Mouse (Mus musculus) embryonic facial prominence, embryonic 10.5 days (tissue): Measurements from ENCODE around the gene Prlr. TPM values are rescaled to one million over a fixed set of nuclear protein-coding genes. Genes with fewer than 3 reads are reported as not detected.

Source experiments
- DNase-seq: peaks from one replicate; pipeline ENCODE4 v3.0.0-alpha.2; 2017; ENCODE audit warnings: low spot score
- H3K27ac ChIP-seq: fragments of 300-500 bp; sonication (generic); replicated peaks from 2 replicates; pipeline ENCODE4 v1.5.1; 2016; ENCODE audit warnings: mild to moderate bottlenecking
- H3K27me3 ChIP-seq: fragments of 300-500 bp; sonication (generic); replicated peaks from 2 replicates; pipeline ENCODE4 v1.6.1; 2016; ENCODE audit warnings: low read depth, mild to moderate bottlenecking; ENCODE audit not compliant: poor library complexity, severe bottlenecking
- H3K36me3 ChIP-seq: fragments of 300-500 bp; sonication (generic); replicated peaks from 2 replicates; pipeline ENCODE4 v1.6.1; 2016; ENCODE audit warnings: mild to moderate bottlenecking, moderate library complexity
- H3K4me1 ChIP-seq: fragments of 300-500 bp; sonication (generic); 2 replicates; pipeline ENCODE4 v1.6.1; 2016
- H3K4me3 ChIP-seq: fragments of 300-500 bp; sonication (generic); 2 replicates; pipeline ENCODE4 v1.5.1; 2016; ENCODE audit warnings: mild to moderate bottlenecking, moderate library complexity
- H3K9me3 ChIP-seq: fragments of 300-500 bp; sonication (generic); 2 replicates; pipeline ENCODE4 v1.6.1; 2016; ENCODE audit warnings: mild to moderate bottlenecking
- WGBS: fragments of 180-500 bp; shearing (Covaris S2); methylation state at CpG from one replicate; pipeline ENCODE4 v1.1.7; 2016; 5-methylcytosine and 5-hydroxymethylcytosine counted together
- polyA plus RNA-seq: library from polyadenylated mRNA; unstranded; fragments of >200 nt; fragmentation: Nextera tagmentation; extraction: Ambion mirVana; gene quantifications from 2 replicates; pipeline ENCODE4 v1.2.1, GENCODE M21; 2016

The Prlr gene
- polyA plus RNA-seq = 0.10 and 0.50 TPM in 2 replicates

- Histone ChIP-seq H3K36me3 (no peaks in the 10 kb centered on the region), H3K27me3 (peaks cover 36% of the 10 kb centered on the region), H3K27ac (no peak within 1 kb of the TSS), H3K4me3 (peak within 1 kb of the TSS; percentile 56), H3K9me3 (no peaks in the 10 kb centered on the region), H3K4me1 (peaks cover 12% of the 10 kb centered on the region)
- DNase-seq = peak; percentile 11
- 4% methylated on average over 9 of the region's 9 CpGs for WGBS
These were observed at the start of gene Prlr for GRCm38 (mm10) chr15:10177083-10177482. Prlr (plus strand) TSS chr15:10177238.

DNA sequence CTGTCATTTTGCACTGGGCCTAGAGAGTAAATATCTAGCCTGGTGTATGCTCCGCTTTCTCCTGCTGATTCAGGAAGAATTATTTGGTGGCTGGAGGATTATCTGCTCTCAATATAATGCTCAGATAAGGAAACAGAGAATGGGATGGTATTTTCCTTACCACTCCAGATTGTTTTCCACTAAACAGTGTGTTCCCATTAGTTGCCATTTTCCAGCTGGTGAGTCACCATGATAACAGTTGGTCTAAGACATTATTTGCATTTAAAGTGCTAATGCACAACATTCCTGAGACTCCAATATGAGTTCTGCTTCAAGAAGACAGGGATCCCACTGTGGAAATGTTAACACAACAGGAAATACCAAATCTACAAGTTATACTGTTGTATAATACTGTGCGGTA, 43.3 kb upstream of the Prlr start:
- WGBS = 92% methylated on average over 2 of the region's 2 CpGs
- Histone ChIP-seq H3K4me1 (no peaks in the 10 kb centered on the region), H3K9me3 (no peaks in the 10 kb centered on the region), H3K36me3 (no peaks in the 10 kb centered on the region), H3K27me3 (no peaks in the 10 kb centered on the region), H3K27ac (no peak overlapping the region), H3K4me3 (no peak overlapping the region)
- DNase-seq = no peak

DNA sequence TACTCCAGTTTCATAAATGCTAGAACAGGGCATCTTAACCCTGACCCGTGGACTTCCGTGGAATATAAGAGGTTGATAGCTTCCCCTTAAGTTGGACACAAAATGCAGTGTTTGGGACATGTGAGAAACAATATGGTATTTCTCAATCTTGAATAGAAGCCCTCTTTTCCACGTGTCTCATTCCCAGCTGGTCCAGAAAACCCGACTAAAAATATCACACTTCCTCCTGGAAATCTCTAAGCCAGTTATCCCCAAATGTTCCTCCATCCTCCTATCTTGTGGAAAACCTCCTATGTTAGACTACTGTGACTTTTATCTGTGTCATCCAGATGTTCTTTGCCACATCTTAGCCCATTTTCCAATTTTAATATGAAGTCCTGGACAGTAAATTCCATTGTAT, 42.1 kb upstream of the Prlr start:
- no peaks in the 10 kb centered on the region for H3K36me3 ChIP-seq
- 79% methylated on average over 4 of the region's 4 CpGs for WGBS
- H3K9me3 ChIP-seq = no peaks in the 10 kb centered on the region
- H3K4me3 ChIP-seq = no peak overlapping the region
- no peak overlapping the region for H3K27ac ChIP-seq
- no peaks in the 10 kb centered on the region for H3K4me1 ChIP-seq
- DNase-seq = no peak
- H3K27me3 ChIP-seq = no peaks in the 10 kb centered on the region

DNA sequence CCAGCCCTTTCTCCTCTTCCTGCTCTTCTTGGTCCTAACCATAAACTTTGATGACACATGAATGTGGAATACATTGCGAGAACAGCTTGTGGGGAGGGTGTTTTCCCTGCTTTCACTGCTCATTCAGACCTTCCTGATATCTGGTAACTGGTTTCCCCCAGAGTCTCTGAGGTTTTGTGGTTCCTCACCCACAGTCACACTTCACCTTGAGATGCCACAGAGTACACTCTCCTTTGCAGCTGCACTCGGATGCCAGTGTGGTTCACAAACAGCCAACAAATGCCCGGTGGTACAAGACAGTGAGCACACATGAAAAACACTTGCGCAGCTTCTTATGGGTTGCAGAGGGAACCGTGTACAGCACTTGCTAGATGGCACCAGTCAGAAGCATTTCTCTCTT, 32.5 kb upstream of the Prlr start:
- H3K27me3 ChIP-seq = no peaks in the 10 kb centered on the region
- WGBS = 88% methylated on average over 5 of the region's 5 CpGs
- H3K4me1 ChIP-seq = no peaks in the 10 kb centered on the region
- no peak for DNase-seq
- no peaks in the 10 kb centered on the region for H3K9me3 ChIP-seq
- no peak overlapping the region for H3K4me3 ChIP-seq
- no peak overlapping the region for H3K27ac ChIP-seq
- H3K36me3 ChIP-seq = no peaks in the 10 kb centered on the region

DNA sequence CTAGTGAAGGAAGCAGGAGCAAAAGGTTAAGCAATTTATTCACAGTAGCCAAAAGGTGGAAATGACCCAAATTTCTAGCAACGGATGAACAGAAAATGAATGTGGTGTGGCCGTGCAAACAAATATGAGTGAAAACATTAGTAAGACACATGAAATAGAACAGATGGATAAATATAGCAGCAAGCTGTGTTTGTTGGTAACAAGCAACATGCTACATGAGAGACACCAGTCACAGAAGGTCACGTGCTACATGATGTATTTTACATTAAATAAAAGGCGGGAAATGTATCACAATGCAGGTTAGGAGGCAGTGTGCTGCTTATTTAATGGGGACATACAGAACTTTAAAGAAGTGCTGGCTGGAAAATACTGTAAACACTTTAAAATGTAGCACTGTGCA, 28.8 kb upstream of the Prlr start:
- Histone ChIP-seq H3K4me3 (no peak overlapping the region), H3K27me3 (no peaks in the 10 kb centered on the region), H3K4me1 (no peaks in the 10 kb centered on the region), H3K27ac (no peak overlapping the region), H3K9me3 (no peaks in the 10 kb centered on the region), H3K36me3 (no peaks in the 10 kb centered on the region)
- no peak for DNase-seq
- WGBS = 89% methylated on average over 4 of the region's 4 CpGs

DNA sequence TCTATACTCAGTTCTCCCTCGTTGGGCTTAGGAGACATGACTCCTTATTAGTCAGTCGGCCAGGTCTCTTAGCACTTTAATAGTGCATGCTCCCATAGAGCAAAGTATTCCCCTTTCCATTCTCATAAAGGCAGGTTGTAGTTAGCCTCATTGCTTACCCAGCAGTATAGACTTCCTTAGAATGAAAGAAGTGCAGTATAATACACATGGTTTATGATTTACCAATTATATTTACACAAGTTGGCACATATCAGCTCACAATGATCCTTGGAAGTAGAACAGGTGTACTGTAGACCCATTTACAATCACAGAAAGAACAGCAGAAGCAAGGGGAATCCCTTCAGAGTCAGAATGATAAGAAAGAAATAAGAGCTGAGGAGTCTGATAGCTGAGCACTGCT, 16.4 kb upstream of the Prlr start:
- Histone ChIP-seq H3K27me3 (no peaks in the 10 kb centered on the region), H3K9me3 (peaks cover 7% of the 10 kb centered on the region; the same call in 1 of the 2 replicates), H3K36me3 (no peaks in the 10 kb centered on the region), H3K27ac (no peak overlapping the region), H3K4me3 (no peak overlapping the region), H3K4me1 (no peaks in the 10 kb centered on the region)
- no peak for DNase-seq
- 87% methylated on average over 2 of the region's 2 CpGs for WGBS

GRCm38 (mm10) chr15:10175078-10175477, 2.0 kb upstream of the Prlr start:
- H3K9me3 ChIP-seq = no peaks in the 10 kb centered on the region
- DNase-seq = no peak
- 90% methylated on average over 6 of the region's 6 CpGs for WGBS

DNA sequence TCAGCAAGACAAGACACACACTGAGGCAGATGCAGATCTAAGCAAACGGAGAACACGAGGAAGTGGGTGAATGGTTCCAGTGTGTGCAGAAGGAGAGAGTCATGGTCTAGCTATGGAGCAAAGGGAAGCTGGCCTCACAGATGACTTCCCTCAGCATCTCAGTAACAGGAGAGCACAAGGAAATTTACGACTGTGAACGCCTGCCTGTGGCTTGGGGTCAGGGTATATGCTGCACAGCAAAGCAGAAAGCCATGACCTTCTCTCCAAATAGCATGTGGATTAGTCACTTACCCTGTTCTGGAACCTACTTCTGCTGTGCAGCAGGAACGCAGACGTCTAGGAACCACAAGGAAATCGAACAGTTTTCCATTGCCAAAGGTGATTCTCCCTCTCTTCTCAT, 1.4 kb upstream of the Prlr start:
- Histone ChIP-seq H3K4me1 (peaks cover 12% of the 10 kb centered on the region), H3K9me3 (no peaks in the 10 kb centered on the region), H3K36me3 (no peaks in the 10 kb centered on the region), H3K4me3 (no peak overlapping the region), H3K27ac (no peak overlapping the region), H3K27me3 (peaks cover 36% of the 10 kb centered on the region)
- DNase-seq = no peak
- 77% methylated on average over 7 of the region's 7 CpGs for WGBS

More at GRCm38 (mm10) chr15:10175078-10175477, 2.0 kb upstream of the Prlr start:
- H3K4me1 ChIP-seq = peaks cover 12% of the 10 kb centered on the region
- H3K4me3 ChIP-seq = no peak overlapping the region
- peaks cover 36% of the 10 kb centered on the region for H3K27me3 ChIP-seq
- no peak overlapping the region for H3K27ac ChIP-seq
- H3K36me3 ChIP-seq = no peaks in the 10 kb centered on the region

DNA sequence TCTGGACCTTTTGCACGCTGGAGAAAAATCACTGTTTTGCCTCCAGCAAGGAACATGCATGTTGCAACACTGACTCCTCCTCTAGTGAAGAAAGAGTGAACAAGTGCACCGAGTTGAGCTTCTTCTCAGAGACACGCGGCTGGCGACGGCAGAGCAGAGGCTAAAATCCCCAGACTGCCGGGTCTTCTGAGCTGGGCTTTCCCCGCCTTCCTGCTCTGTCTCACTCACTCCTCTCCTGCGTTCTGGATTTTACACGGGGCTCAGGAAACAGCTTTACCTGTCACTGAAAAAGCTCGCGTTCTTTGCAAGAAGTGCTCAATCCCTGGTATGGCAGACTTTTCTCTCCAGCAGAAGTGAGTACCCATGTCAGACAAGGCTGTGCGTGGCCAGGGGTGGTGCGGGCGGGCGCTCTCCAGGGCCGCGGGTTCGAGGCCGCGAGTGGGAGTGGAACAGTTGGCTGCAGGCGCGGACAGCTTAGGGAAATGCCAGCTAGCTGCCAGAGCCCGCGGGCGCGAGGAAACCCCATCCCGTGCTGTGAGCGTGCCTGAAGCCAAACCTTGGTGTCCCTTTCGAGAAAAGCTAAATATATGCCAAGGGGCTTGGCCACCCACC, 587 bp downstream of the Prlr start:
- DNase-seq = peak; percentile 42
- Histone ChIP-seq H3K4me1 (peaks cover 12% of the 10 kb centered on the region), H3K27ac (no peak overlapping the region), H3K27me3 (peaks cover 36% of the 10 kb centered on the region), H3K9me3 (no peaks in the 10 kb centered on the region), H3K4me3 (peak overlapping the region; percentile 56), H3K36me3 (no peaks in the 10 kb centered on the region)
- WGBS = 2% methylated on average over 30 of the region's 30 CpGs

- peak overlapping the region; percentile 56 for H3K4me3 ChIP-seq
- 4% methylated on average over 10 of the region's 10 CpGs for WGBS
- no peak overlapping the region for H3K27ac ChIP-seq
- H3K27me3 ChIP-seq = peaks cover 36% of the 10 kb centered on the region
- no peaks in the 10 kb centered on the region for H3K36me3 ChIP-seq
- H3K4me1 ChIP-seq = peaks cover 12% of the 10 kb centered on the region
- no peaks in the 10 kb centered on the region for H3K9me3 ChIP-seq
- peak; percentile 35 for DNase-seq
These were observed 1.1 kb downstream of the Prlr start for GRCm38 (mm10) chr15:10178131-10178566.

DNA sequence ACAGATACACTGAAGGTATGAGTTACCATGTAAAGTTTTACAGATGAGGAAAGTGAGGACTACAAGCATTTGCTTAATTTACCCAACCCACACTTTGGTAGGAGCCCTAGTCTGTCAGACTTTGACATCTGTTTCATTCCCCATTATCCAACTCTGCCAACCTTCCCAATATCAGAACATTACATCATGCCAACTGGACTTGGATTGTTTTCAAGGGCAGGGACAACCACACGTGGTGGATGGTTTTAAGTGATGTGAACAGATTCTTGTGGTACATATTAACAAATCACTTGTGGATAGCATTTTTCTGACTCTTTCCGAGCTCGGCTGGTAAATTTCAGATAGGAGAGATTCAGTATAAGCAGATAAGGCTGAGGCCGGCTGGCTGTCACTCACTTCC, 3.7 kb downstream of the Prlr start:
- Histone ChIP-seq H3K4me3 (no peak overlapping the region), H3K27ac (no peak overlapping the region), H3K9me3 (no peaks in the 10 kb centered on the region), H3K27me3 (peaks cover 33% of the 10 kb centered on the region), H3K4me1 (peaks cover 12% of the 10 kb centered on the region), H3K36me3 (no peaks in the 10 kb centered on the region)
- DNase-seq = no peak
- 90% methylated on average over 4 of the region's 4 CpGs for WGBS

GRCm38 (mm10) chr15:10192101-10192630, 15.1 kb downstream of the Prlr start:
- Histone ChIP-seq H3K4me1 (no peaks in the 10 kb centered on the region), H3K4me3 (no peak overlapping the region), H3K27me3 (no peaks in the 10 kb centered on the region), H3K9me3 (no peaks in the 10 kb centered on the region), H3K27ac (no peak overlapping the region), H3K36me3 (no peaks in the 10 kb centered on the region)
- 78% methylated on average over 6 of the region's 6 CpGs for WGBS
- DNase-seq = peak; percentile 10

GRCm38 (mm10) chr15:10200991-10201390, 24.0 kb downstream of the Prlr start:
- no peak for DNase-seq
- H3K9me3 ChIP-seq = no peaks in the 10 kb centered on the region
- H3K4me1 ChIP-seq = no peaks in the 10 kb centered on the region
- no peaks in the 10 kb centered on the region for H3K27me3 ChIP-seq
- 86% methylated on average over 5 of the region's 5 CpGs for WGBS
- H3K4me3 ChIP-seq = no peak overlapping the region
- H3K27ac ChIP-seq = no peak overlapping the region
- H3K36me3 ChIP-seq = no peaks in the 10 kb centered on the region
